Mouse (Mus musculus): ENCODE results near the gene Atp5b.

DNA sequence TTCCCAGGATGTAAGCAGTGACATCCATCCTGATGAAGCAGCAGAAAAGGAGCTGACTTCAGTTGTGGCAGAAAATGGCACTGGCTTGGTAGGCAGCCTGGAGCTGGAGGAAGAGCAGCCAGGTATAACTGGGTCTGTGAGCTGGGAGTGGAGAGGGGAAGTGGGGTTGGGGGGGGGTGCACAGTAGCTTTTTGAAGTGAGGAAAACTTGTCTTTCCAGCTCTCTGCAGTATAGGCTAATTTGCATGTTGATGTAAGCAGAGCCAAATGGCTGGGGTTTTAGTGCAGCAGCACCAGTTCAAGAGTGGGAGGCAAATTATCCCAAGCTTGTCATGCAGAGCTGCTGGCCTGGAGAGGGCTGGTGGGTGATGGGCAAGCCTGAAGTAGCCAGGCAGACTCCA lies 28.2 kb downstream of the Atp5b start:
- TF ChIP-seq CTCF (IDR thresholded peaks at IDR 0.05; ENCODE audit: insufficient read depth, low read length): no peak
- TF ChIP-seq POLR2A (IDR thresholded peaks at IDR 0.05; ENCODE audit: borderline replicate concordance, extremely low read depth, low read depth, low read length): no peak

All from lung, adult 2 months (tissue).